Mouse (Mus musculus) midbrain, embryonic 12.5 days (tissue): ENCODE data around the gene Hoxd11. TPM values are rescaled to one million over a fixed set of nuclear protein-coding genes. Genes with fewer than 3 reads are reported as not detected.

Source experiments
- ATAC-seq: fragments of 200-750 bp; cut with Nextera tagmentation; 2 replicates; pipeline ENCODE4 v1.8.0; 2017; ENCODE audit warnings: low read depth, moderate TSS enrichment, moderate library complexity; ENCODE audit not compliant: low FRiP score
- H3K27ac ChIP-seq: fragments of 300-500 bp; sonication (generic); replicated peaks from 2 replicates; pipeline ENCODE4 v1.5.1; 2016; ENCODE audit warnings: mild to moderate bottlenecking
- H3K27me3 ChIP-seq: fragments of 300-500 bp; sonication (generic); 2 replicates; pipeline ENCODE4 v1.6.1; 2016; ENCODE audit warnings: mild to moderate bottlenecking
- H3K36me3 ChIP-seq: fragments of 300-500 bp; sonication (generic); 2 replicates; pipeline ENCODE4 v1.6.1; 2016
- H3K4me1 ChIP-seq: fragments of 300-500 bp; sonication (generic); 2 replicates; pipeline ENCODE4 v1.6.1; 2016
- H3K4me2 ChIP-seq: fragments of 300-500 bp; sonication (generic); replicated peaks from 2 replicates; pipeline ENCODE4 v1.6.1; 2016; ENCODE audit warnings: mild to moderate bottlenecking, moderate library complexity
- H3K4me3 ChIP-seq: fragments of 300-500 bp; sonication (generic); 2 replicates; pipeline ENCODE4 v1.5.1; 2016; ENCODE audit warnings: mild to moderate bottlenecking
- H3K9ac ChIP-seq: fragments of 300-500 bp; sonication (generic); replicated peaks from 2 replicates; pipeline ENCODE4 v1.6.1; 2016; ENCODE audit warnings: mild to moderate bottlenecking, moderate library complexity
- H3K9me3 ChIP-seq: fragments of 300-500 bp; sonication (generic); 2 replicates; pipeline ENCODE4 v1.6.1; 2016; ENCODE audit warnings: mild to moderate bottlenecking
- WGBS: fragments of 180-500 bp; shearing (Covaris S2); methylation state at CpG from one replicate; pipeline ENCODE4 v1.1.7; 2016; 5-methylcytosine and 5-hydroxymethylcytosine counted together
- polyA plus RNA-seq: library from polyadenylated mRNA; unstranded; fragments of >200 nt; fragmentation: Nextera tagmentation; extraction: Ambion mirVana; gene quantifications from 2 replicates; pipeline ENCODE4 v1.2.1, GENCODE M21; 2016

Hoxd11 gene
- polyA plus RNA-seq, 1 experiment from 2014 or later, result not detected

GRCm38 (mm10) chr2:74703720-74704392, 24.5 kb downstream of the Hoxd11 start:
- H3K27me3 ChIP-seq, result peaks cover 92% of the 10 kb centered on the region
- no peak for ATAC-seq
- no peak overlapping the region for H3K27ac ChIP-seq
- no peaks in the 10 kb centered on the region for H3K9me3 ChIP-seq
- H3K4me1 ChIP-seq, result peaks cover 13% of the 10 kb centered on the region
- H3K4me2 ChIP-seq, result no peak overlapping the region
- H3K9ac ChIP-seq, result no peak overlapping the region
- H3K36me3 ChIP-seq, result no peaks in the 10 kb centered on the region
- no peak overlapping the region for H3K4me3 ChIP-seq
- WGBS, result 3% methylated on average over 25 of the region's 26 CpGs

GRCm38 (mm10) chr2:74704393-74704998, 25.1 kb downstream of the Hoxd11 start, which contains the start of gene Hoxd8:
TSS of gene Hoxd8 (plus strand) at chr2:74704615.
- ATAC-seq, result 0 out of 2 replicates have a peak, but pooled peaks have one; percentile 27
- under 1% methylated on average over 38 of the region's 52 CpGs for WGBS

GRCm38 (mm10) chr2:74704999-74705466, 25.7 kb downstream of the Hoxd11 start:
- ATAC-seq, result peak; percentile 62; the same call in 1 of the 2 replicates

More at GRCm38 (mm10) chr2:74704393-74704998, 25.1 kb downstream of the Hoxd11 start, which contains the start of gene Hoxd8:
- Histone ChIP-seq H3K4me2 (peak within 1 kb of the TSS; percentile 53), H3K27me3 (peaks cover 92% of the 10 kb centered on the region), H3K36me3 (no peaks in the 10 kb centered on the region), H3K9me3 (no peaks in the 10 kb centered on the region), H3K4me1 (peaks cover 13% of the 10 kb centered on the region), H3K27ac (no peak within 1 kb of the TSS), H3K4me3 (peak within 1 kb of the TSS; percentile 38), H3K9ac (0 out of 2 replicates have a peak within 1 kb of the TSS, but pooled peaks have one; percentile 20)

GRCm38 (mm10) chr2:74705467-74706089, 26.2 kb downstream of the Hoxd11 start:
- peak; percentile 38; the same call in 1 of the 2 replicates for ATAC-seq
- peaks cover 92% of the 10 kb centered on the region for H3K27me3 ChIP-seq

More at GRCm38 (mm10) chr2:74704999-74705466, 25.7 kb downstream of the Hoxd11 start:
- 0 out of 2 replicates have a peak overlapping the region, but pooled peaks have one; percentile 20 for H3K9ac ChIP-seq
- WGBS, result 0% methylated on average over 55 of the region's 66 CpGs
- H3K27me3 ChIP-seq, result peaks cover 92% of the 10 kb centered on the region
- peaks cover 13% of the 10 kb centered on the region for H3K4me1 ChIP-seq
- peak overlapping the region; percentile 38 for H3K4me3 ChIP-seq
- H3K27ac ChIP-seq, result no peak overlapping the region
- no peaks in the 10 kb centered on the region for H3K36me3 ChIP-seq
- no peaks in the 10 kb centered on the region for H3K9me3 ChIP-seq
- peak overlapping the region; percentile 53 for H3K4me2 ChIP-seq

GRCm38 (mm10) chr2:74706393-74706960, 27.1 kb downstream of the Hoxd11 start:
- 2% methylated on average over 13 of the region's 13 CpGs for WGBS
- no peaks in the 10 kb centered on the region for H3K36me3 ChIP-seq
- no peak for ATAC-seq
- H3K9ac ChIP-seq, result no peak overlapping the region
- no peak overlapping the region for H3K27ac ChIP-seq
- H3K27me3 ChIP-seq, result peaks cover 92% of the 10 kb centered on the region
- H3K4me2 ChIP-seq, result no peak overlapping the region
- no peak overlapping the region for H3K4me3 ChIP-seq
- H3K9me3 ChIP-seq, result no peaks in the 10 kb centered on the region
- H3K4me1 ChIP-seq, result peaks cover 13% of the 10 kb centered on the region

More at GRCm38 (mm10) chr2:74705467-74706089, 26.2 kb downstream of the Hoxd11 start:
- Histone ChIP-seq H3K4me2 (peak overlapping the region; percentile 53), H3K9me3 (no peaks in the 10 kb centered on the region), H3K27ac (no peak overlapping the region), H3K4me1 (peaks cover 13% of the 10 kb centered on the region), H3K9ac (0 out of 2 replicates have a peak overlapping the region, but pooled peaks have one; percentile 20), H3K36me3 (no peaks in the 10 kb centered on the region), H3K4me3 (peak overlapping the region; percentile 38)
- under 1% methylated on average over 77 of the region's 85 CpGs for WGBS

GRCm38 (mm10) chr2:74707599-74707998, 28.2 kb downstream of the Hoxd11 start:
- H3K4me1 ChIP-seq, result peaks cover 19% of the 10 kb centered on the region
- WGBS, result 7% methylated on average over 7 of the region's 7 CpGs
- ATAC-seq, result no peak
- no peaks in the 10 kb centered on the region for H3K36me3 ChIP-seq
- H3K9ac ChIP-seq, result no peak overlapping the region
- H3K4me3 ChIP-seq, result no peak overlapping the region
- no peak overlapping the region for H3K4me2 ChIP-seq
- H3K27me3 ChIP-seq, result peaks cover 97% of the 10 kb centered on the region
- no peak overlapping the region for H3K27ac ChIP-seq
- no peaks in the 10 kb centered on the region for H3K9me3 ChIP-seq

GRCm38 (mm10) chr2:74708676-74709075, 29.3 kb downstream of the Hoxd11 start:
- Histone ChIP-seq H3K27me3 (peaks cover 97% of the 10 kb centered on the region), H3K4me1 (peaks cover 19% of the 10 kb centered on the region), H3K9me3 (no peaks in the 10 kb centered on the region), H3K9ac (no peak overlapping the region), H3K4me3 (no peak overlapping the region), H3K36me3 (no peaks in the 10 kb centered on the region), H3K27ac (no peak overlapping the region), H3K4me2 (no peak overlapping the region)
- ATAC-seq, result no peak
- 5% methylated on average over 4 of the region's 4 CpGs for WGBS

GRCm38 (mm10) chr2:74709465-74710419, 30.4 kb downstream of the Hoxd11 start:
- Histone ChIP-seq H3K4me1 (peaks cover 17% of the 10 kb centered on the region), H3K9me3 (no peaks in the 10 kb centered on the region), H3K27ac (no peak overlapping the region), H3K4me2 (no peak overlapping the region), H3K4me3 (no peak overlapping the region), H3K27me3 (peaks cover 97% of the 10 kb centered on the region), H3K36me3 (no peaks in the 10 kb centered on the region), H3K9ac (no peak overlapping the region)
- ATAC-seq, result no peak
- 5% methylated on average over 5 of the region's 5 CpGs for WGBS

- Histone ChIP-seq H3K27me3 (peaks cover 97% of the 10 kb centered on the region), H3K36me3 (no peaks in the 10 kb centered on the region), H3K4me3 (no peak overlapping the region), H3K27ac (no peak overlapping the region), H3K4me2 (no peak overlapping the region), H3K4me1 (peaks cover 9% of the 10 kb centered on the region), H3K9me3 (no peaks in the 10 kb centered on the region), H3K9ac (no peak overlapping the region)
- 3% methylated on average over 16 of the region's 16 CpGs for WGBS
- no peak for ATAC-seq
These were observed 31.7 kb downstream of the Hoxd11 start for GRCm38 (mm10) chr2:74710929-74711543.

GRCm38 (mm10) chr2:74711721-74712621, 32.6 kb downstream of the Hoxd11 start, which contains the start of the genes Hoxd3 and Hoxd4:
TSS of gene Hoxd3 (plus strand) at chr2:74711927.
TSS of gene Hoxd4 (plus strand) at chr2:74711929.
- Histone ChIP-seq H3K9ac (no peak within 1 kb of the TSS), H3K27me3 (peaks cover 98% of the 10 kb centered on the region)

More at GRCm38 (mm10) chr2:74711721-74712621, 32.6 kb downstream of the Hoxd11 start, which contains the start of the genes Hoxd3 and Hoxd4:
- H3K4me1 ChIP-seq, result peaks cover 10% of the 10 kb centered on the region
- H3K36me3 ChIP-seq, result no peaks in the 10 kb centered on the region
- no peak within 1 kb of the TSS for H3K27ac ChIP-seq
- no peaks in the 10 kb centered on the region for H3K9me3 ChIP-seq
- ATAC-seq, result no peak
- WGBS, result under 1% methylated on average over 65 of the region's 65 CpGs
- H3K4me3 ChIP-seq, result peak within 1 kb of the TSS; percentile 27
- H3K4me2 ChIP-seq, result peak within 1 kb of the TSS; percentile 36
